Mouse (Mus musculus): ENCODE measurements at regions not wholly inside any gene's neighbourhood (a gene's known extent, or its start where the extent isn't known, plus 50 kb on each side); places are given as distances from the start of the nearest gene placed in this dataset.

GRCm38 (mm10) chr2:72541246-72541645 lies 65.3 kb downstream of the Cdca7 start:
- no peak for DNase-seq (ENCODE audit: low spot score)
- intact Hi-C loops (cut with DNase I) = no loop called here

GRCm38 (mm10) chr2:72545453-72545852 lies 69.5 kb downstream of the Cdca7 start:
- intact Hi-C loops (cut with DNase I) = no loop called here

GRCm38 (mm10) chr2:72546476-72546875 lies 70.5 kb downstream of the Cdca7 start:
- DNase-seq (ENCODE audit: low spot score) = no peak
- intact Hi-C loops (cut with DNase I) = no loop called here

More at GRCm38 (mm10) chr2:72545453-72545852, 69.5 kb downstream of the Cdca7 start:
- DNase-seq (ENCODE audit: low spot score) = no peak

GRCm38 (mm10) chr2:72546963-72547362 lies 71.0 kb downstream of the Cdca7 start:
- intact Hi-C loops (cut with DNase I) = no loop called here
- DNase-seq (ENCODE audit: low spot score) = no peak

- DNase-seq (ENCODE audit: low spot score) = no peak
- intact Hi-C loops (cut with DNase I) = no loop called here
These were observed 75.3 kb downstream of the Cdca7 start for GRCm38 (mm10) chr2:72551268-72551667.

- DNase-seq (ENCODE audit: low spot score) = peak; percentile 51
- intact Hi-C loops (cut with DNase I) = no loop called here
These were observed 78.6 kb downstream of the Cdca7 start for GRCm38 (mm10) chr2:72554603-72555002.

GRCm38 (mm10) chr2:72555116-72555515 lies 79.2 kb downstream of the Cdca7 start:
- peak; percentile 27 for DNase-seq (ENCODE audit: low spot score)
- intact Hi-C loops (cut with DNase I) = no loop called here

GRCm38 (mm10) chr2:72555556-72555955 lies 79.6 kb downstream of the Cdca7 start:
- DNase-seq (ENCODE audit: low spot score) = no peak
- intact Hi-C loops (cut with DNase I) = no loop called here

- no peak for DNase-seq (ENCODE audit: low spot score)
- intact Hi-C loops (cut with DNase I) = no loop called here
These were observed 80.3 kb downstream of the Cdca7 start for GRCm38 (mm10) chr2:72556064-72556821.

GRCm38 (mm10) chr2:72557161-72557560 lies 81.2 kb downstream of the Cdca7 start:
- intact Hi-C loops (cut with DNase I) = no loop called here
- no peak for DNase-seq (ENCODE audit: low spot score)

- intact Hi-C loops (cut with DNase I) = no loop called here
- DNase-seq (ENCODE audit: low spot score) = no peak
These were observed 81.8 kb downstream of the Cdca7 start for GRCm38 (mm10) chr2:72557565-72558260.

- no peak for DNase-seq (ENCODE audit: low spot score)
- intact Hi-C loops (cut with DNase I) = no loop called here
These were observed 85.4 kb downstream of the Cdca7 start for GRCm38 (mm10) chr2:72561383-72561782.

- intact Hi-C loops (cut with DNase I) = no loop called here
- no peak for DNase-seq (ENCODE audit: low spot score)
These were observed 102.4 kb downstream of the Cdca7 start for GRCm38 (mm10) chr2:72578322-72578721.

GRCm38 (mm10) chr2:72581136-72581535 lies 105.2 kb downstream of the Cdca7 start:
- intact Hi-C loops (cut with DNase I) = no loop called here
- no peak for DNase-seq (ENCODE audit: low spot score)

GRCm38 (mm10) chr2:72588814-72589213 lies 112.9 kb downstream of the Cdca7 start:
- DNase-seq (ENCODE audit: low spot score) = no peak

GRCm38 (mm10) chr2:72592011-72592410 lies 116.1 kb downstream of the Cdca7 start:
- intact Hi-C loops (cut with DNase I) = no loop called here
- DNase-seq (ENCODE audit: low spot score) = no peak

More at GRCm38 (mm10) chr2:72588814-72589213, 112.9 kb downstream of the Cdca7 start:
- intact Hi-C loops (cut with DNase I) = no loop called here

- intact Hi-C loops (cut with DNase I) = no loop called here
- no peak for DNase-seq (ENCODE audit: low spot score)
These were observed 121.3 kb downstream of the Cdca7 start for GRCm38 (mm10) chr2:72596994-72597925.

- intact Hi-C loops (cut with DNase I) = no loop called here
These were observed 122.0 kb downstream of the Cdca7 start for GRCm38 (mm10) chr2:72597941-72598340.

GRCm38 (mm10) chr2:72600723-72601122 lies 124.8 kb downstream of the Cdca7 start:
- intact Hi-C loops (cut with DNase I) = no loop called here
- DNase-seq (ENCODE audit: low spot score) = peak; percentile 30

More at GRCm38 (mm10) chr2:72597941-72598340, 122.0 kb downstream of the Cdca7 start:
- no peak for DNase-seq (ENCODE audit: low spot score)

GRCm38 (mm10) chr2:72602152-72602551 lies 126.2 kb downstream of the Cdca7 start:
- intact Hi-C loops (cut with DNase I) = no loop called here
- no peak for DNase-seq (ENCODE audit: low spot score)
